Mouse (Mus musculus): ENCODE measurements around the gene Fam118b.

GRCm38 (mm10) chr9:35199772-35200471, 67.7 kb downstream of the Fam118b start, which contains the start of the genes Srpr and Tirap:
- TF ChIP-seq CTCF (IDR thresholded peaks at IDR 0.05; ENCODE audit: borderline replicate concordance, insufficient read depth, low read length), result peak; percentile 63
- peak; percentile 53; the same call in 1 of the 2 replicates for TF ChIP-seq POLR2A (IDR thresholded peaks at IDR 0.05; ENCODE audit: low read depth, low read length)

Measured in embryonic fibroblast, embryonic 13.5 days (primary cell).